Mouse (Mus musculus): ENCODE measurements at regions not wholly inside any gene's neighbourhood (a gene's known extent, or its start where the extent isn't known, plus 50 kb on each side); places are given as distances from the start of the nearest gene placed in this dataset.

DNA sequence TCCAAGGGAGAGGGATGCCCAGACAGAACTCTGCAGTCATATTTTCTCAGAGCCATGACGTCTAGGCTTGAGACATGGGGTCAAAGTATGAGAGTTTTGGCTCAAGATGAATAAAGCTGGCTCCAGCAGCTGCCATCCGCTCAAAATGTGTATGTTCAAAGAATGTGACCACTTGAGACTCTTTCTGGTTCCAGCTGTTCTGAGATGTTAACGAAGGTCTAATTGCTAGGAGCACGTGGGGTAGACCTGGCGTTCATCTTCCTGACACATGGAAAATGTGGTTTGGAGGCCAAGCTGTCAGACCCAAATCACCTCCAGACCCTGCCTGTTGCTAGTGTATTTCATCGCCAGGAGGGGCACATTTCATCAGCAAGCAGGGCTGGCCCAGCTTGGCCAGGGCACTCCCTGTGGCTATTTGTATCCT is 58.9 kb upstream of the Ankrd1 start:
- no peak for DNase-seq (ENCODE audit: low read depth)

DNA sequence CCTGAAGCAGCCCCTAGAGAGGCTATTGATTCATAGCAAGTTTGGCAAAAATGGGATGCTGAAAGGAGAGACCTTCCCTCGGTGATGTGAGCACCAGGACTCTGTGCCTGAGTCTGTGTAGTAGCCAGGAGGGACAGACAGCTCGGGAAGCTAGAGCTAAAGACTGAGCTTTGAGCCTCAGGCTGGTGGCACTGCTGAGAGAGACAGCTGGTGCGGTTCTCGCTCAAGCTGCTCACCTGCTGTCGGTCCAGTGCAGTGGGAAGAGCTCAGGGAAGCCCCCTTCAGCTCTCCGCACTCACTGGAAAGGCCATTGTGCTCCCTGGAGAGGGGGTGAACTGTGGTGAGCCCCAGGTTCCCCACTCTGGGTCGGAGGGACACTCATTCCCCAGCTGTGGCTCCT is 60.4 kb upstream of the Ankrd1 start:
- no peak for DNase-seq (ENCODE audit: low read depth)

DNA sequence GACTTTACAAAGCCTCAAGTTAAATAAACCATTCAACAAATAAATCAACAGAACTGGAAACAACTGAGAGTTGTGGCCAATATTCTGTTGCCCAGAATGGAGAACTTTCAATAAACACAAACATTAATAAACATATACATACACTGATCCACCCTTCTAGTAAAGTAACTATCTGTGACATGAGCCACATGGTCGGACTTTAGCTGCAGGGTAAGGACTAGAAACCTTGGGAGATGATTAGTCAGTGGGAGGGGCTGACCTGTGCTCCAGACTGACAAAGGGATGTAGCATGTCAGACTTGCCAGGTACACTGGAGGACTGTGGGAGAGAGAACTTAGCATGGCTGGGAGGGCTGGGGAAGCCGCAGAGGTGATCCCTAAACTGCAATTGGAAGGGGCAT is 61.6 kb upstream of the Ankrd1 start:
- DNase-seq (ENCODE audit: low read depth) = no peak

DNA sequence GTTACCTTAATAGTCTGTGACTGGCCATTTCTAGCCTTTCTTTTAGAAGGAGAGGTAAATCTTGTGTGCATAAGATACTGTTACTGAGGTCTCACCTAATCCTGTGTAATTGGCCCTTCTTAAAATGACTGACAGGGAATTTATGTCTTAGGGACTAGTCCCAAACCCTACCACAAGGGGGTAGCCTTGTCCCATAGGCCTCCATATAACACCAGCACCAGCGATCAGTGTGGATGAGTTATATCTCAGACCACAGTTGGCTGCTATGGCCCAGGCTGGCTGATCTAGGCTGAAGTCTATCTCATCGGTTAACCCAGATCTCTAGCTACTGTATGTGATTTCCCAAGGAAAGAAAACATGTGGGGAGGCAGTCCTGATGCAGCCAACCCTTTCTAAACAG is 63.2 kb upstream of the Ankrd1 start:
- DNase-seq (ENCODE audit: low read depth) = peak; percentile 58

DNA sequence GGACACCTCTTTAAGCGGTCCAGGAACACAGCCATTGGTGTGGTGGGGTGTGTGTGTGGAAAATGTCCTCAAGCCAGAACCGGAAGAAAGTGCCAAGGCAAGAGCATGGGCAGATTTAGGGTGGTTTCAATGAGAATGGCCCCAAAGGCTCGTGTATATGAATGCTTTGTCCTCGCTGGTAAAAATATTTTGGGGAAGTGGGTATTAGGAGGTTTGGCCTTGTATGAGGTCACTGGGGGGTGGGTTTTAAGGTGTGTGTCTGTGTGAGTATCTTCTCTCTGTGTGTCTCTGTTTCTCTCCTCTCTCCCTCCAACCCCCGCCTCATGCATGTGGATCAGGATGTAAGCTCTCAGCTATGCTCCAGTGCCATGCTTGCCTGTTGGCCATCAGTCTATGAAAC is 69.8 kb upstream of the Ankrd1 start:
- DNase-seq (ENCODE audit: low read depth) = no peak

DNA sequence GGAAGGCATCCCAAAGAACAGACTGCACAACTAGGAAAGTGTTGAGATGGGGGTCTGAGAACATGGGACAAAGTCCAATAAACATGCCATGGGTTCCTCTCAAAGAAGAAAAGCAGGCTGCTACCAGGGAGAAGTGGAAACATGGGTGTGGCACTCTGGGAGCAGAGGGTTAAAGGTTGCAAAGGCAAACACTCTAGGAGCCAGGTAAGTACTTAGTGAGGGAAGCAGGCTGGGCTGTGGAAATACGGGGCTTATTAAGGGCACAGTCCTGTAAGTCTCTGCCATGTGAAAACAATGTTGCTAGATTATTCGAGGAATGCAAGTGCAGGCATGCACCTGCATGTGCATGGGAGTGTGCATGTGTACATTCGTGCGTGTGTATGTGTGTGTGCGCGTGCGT is 71.7 kb upstream of the Ankrd1 start:
- no peak for DNase-seq (ENCODE audit: low read depth)

DNA sequence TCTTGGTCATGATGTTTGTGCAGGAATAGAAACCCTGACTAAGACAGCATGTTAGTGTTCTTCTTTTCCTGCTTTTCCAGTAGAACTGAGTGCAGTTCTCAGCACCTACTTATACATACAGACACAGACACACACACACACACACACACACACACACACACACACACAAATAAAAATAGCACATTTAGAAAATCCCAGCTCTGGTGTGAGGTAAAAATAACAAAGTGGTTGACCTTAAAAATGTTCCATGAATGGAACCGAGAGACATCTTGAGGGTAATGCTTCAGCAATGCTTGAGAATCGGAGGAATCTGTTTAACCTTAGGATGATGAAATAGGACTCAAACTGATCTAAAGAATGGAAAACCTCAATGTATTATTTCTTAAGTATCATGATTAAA is 84.4 kb upstream of the Ankrd1 start:
- no peak for DNase-seq (ENCODE audit: low read depth)

DNA sequence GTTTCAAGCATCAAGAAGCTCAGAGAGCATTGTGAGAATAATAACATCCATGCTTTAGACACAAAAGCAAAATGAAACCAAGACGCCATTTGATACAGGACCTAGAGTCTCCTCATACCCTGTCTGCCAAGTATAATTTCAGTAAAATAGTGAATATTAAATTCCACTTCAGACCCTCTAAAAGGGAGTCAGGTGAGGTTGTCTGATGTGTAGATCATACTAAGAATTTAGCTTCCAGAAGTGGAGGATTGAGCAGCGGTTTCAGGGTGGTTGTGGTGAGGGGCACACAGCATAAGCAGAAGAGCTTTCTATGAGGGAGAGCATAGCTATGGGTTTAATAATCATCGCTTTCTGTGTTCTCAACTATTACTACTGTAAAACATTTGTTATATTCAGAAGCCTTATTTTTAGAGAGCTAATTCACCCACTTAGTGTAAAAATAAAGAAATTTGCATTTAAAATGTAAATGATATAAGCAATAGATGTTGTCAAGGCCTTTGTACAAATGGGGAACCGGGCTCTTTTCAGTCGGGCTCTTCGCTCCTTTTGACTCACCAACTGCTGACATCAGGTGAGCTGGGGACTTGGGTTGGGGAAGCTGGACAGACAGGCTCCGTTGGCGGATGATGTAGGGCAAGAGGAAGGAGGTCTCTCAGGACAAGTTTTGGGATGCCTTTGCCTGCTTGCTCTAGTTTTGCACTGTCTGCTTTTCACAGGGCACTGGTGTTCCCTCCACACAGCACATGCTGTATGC is 85.2 kb upstream of the Ankrd1 start:
- no peak for DNase-seq (ENCODE audit: low read depth)

DNA sequence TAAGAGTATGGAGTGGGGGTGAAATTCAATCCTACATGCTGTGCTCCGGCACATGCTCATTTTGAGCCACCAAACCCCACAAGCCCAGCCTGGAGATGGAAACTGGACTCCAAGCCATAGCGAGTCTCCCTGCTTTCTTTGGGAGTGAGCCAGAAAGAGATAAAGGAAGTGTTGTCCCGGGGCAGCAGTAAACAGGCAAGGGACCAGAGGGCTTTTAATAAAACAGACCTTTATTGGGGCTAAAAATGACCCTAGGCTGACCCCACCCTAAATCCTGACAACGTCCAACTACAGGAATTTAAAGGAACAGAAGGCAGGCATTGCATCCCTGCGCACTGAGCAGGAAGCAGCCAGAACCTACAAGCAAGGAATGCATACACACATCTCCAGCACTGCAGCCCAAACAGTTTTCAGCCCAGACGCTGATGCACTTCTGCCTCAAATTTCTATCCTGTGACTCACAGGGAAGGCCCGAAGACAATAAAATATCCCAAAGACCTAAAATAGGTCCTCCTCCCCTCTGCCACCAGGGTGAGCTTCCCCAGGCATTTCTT is 87.9 kb upstream of the Ankrd1 start:
- DNase-seq (ENCODE audit: low read depth) = no peak

DNA sequence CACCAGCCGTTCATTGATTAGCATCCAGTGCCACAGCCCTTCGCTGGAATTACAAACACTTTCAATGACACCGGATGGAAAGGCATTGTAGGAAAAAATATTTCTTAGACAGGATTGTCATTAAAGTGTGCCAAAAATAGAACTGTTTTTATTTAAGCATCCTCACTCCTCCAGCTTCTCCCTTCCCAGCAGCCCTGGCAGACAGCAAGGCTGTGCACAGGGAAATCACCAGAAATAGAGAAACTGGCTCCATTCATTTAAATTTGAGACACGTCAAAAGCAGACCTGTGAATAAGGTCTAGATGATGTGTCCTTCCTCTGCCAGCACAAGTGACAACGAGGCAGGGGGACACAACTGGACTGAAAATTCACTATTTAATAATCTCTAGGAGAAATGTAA is 88.5 kb upstream of the Ankrd1 start:
- DNase-seq (ENCODE audit: low read depth) = no peak

DNA sequence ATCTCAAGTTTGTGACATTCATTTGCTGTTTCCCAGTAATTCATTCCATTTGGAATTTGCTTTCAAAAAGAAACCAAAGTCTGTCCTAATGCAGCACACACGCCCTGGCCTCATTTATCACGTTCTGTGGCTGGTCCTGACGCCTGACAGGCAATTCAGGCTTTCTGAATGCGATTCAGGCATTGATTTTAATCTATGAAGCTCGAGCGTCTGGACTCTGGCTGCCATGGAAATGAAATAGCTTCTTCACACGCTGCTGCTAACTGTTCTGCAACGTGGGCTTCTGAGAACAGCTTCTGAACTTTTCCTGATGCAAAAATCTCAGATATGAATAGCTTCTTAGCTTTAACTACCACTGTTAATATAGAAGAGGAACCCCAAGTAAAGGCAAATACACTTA is 93.6 kb upstream of the Ankrd1 start:
- DNase-seq (ENCODE audit: low read depth) = no peak

DNA sequence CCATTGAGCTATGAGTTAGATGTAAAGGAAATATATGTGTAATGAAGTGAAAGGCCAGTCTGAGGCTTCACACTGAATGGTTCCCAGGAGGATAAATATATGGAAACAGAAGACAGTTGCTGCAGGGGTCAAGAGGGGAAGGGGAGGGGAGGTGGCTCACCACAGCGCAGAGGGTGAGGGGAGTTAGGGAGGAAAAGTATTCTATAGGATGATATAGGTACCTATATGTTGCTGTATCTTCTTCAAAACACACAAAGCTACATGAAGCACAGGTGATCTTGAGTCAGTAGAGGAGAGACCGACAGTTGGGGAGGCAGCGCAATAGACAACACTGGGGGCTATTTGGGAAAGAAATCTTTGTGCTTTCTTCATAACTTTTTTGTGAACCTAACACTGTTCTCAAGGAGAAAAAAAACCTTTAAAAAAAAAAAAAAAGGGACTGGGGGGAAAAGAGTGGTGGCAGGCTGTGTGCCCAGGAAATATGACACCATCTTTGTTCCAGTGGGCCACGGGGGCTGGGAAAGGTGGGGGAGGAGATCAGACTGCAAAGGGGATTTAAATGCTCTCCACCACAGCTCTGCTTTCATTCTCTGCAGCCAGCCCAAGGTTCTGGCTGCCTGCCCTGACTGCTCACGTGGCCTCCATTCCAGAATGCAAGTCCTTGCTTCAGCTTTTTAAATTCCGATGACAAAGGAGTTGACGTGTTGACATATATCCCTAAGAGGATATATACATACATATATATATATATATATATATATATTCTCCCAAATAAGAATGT is 94.5 kb upstream of the Ankrd1 start:
- peak; percentile 46 for DNase-seq (ENCODE audit: low read depth)

DNA sequence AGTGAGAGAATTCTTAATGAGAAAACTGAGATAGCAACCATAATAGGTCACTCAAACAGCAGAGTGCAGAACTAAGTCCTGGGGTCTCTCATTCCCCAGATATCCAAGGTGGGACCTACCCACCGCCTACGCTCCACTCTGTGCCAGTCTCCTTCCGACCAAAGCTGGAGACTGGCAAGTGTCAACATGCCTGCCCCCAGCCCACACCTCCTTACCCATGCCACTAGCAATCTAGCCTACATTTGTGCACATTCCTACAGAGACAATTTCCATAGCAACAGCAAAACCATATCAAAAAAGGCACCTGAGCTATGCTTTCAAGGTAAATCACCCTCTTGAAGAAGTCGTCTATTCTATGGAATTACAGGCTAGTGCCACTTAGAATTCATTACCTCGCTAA is 97.3 kb upstream of the Ankrd1 start:
- DNase-seq (ENCODE audit: low read depth) = no peak

DNA sequence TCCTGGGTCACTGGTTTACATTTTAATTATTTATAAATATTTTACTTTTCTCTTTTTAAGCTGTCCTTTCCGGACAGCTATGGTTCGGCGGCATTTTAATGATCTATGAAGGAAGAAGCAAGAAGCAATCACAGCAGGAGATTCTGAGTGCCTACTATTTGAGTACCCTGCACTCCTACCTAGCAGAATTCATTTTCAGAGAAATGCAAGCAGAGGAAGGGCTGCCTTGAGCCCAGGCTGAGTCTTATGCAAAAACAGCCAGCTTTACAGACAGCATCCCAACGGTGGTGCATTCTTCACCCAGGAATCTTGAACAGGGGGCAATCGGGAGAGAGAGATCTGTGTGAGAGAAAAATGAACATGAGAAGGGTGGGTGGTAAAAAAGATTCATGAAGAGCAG is 97.7 kb upstream of the Ankrd1 start:
- DNase-seq (ENCODE audit: low read depth) = no peak

DNA sequence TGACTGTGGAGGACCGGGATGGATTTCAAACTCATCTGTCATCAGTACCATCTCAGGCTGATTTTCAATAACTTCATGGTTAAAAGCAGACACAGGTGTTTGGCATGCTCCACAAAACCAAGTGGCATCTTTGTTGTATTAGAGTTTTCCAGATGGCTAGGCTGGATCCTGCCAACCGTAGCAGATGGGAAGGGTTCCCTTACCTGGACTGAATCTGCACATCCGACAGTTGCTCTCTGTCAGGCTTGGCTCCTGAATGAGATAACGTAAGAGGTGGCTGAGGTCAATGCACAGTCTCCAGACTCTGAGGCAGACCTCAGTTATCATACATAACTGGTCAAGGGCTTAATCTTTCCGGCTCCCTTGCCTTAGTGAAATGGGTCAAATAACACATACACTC is 99.0 kb upstream of the Ankrd1 start:
- DNase-seq (ENCODE audit: low read depth) = no peak

DNA sequence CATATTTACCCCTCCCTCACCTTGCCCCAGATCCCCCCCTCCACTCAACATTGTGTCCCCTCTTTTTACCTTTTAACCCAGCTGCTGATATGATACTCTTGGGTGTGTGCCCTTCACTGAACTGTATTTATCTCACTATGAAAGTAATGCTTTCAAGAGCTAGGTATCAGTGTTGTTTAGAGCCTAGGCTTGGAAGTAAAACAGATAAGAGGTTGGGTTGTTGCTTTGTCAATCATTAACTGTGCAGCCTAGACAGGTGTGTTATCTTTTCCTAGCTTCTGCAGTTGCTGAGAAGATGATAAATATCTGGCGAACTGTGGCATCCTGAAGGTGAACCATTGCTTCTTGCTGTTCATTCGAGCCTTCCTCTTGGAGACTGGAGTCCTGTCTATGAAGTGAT is 101.2 kb upstream of the Ankrd1 start:
- no peak for DNase-seq (ENCODE audit: low read depth)

DNA sequence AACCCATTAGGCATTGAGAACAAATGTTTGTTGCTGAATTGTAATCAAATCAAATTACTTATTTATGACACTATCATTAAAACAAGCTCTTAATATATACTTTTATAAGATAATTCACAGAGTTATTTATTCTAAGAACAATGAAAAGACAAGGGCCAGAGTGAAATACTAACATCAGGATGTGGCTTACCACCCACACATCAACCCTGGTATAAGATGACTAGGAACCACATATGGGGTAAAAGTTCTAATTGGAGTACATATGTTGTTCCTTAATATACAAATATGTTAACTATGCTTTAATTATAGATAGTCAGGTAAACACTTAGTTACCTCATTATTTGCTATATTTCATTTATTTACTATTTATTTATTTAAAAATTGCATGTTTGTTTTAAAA is 101.7 kb upstream of the Ankrd1 start:
- no peak for DNase-seq (ENCODE audit: low read depth)

DNA sequence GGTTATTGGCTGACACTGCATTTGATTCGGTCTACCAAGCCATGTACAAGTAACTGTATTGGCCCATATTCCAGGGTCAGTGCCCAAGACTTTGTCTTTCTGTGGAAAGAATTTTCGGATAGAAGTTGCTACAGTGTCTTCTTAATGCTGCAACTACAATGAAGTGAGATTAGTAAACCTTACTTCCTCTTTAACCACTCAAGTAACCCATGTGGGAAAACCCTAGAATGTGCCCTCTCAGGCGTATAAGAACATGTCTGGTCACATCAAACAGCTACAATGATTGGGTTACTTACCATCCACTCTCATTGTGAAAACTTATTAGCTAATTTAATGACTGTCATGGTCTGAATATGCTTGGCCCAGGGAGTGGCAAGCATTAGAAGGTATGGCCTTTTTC is 102.3 kb upstream of the Ankrd1 start:
- DNase-seq (ENCODE audit: low read depth) = no peak

DNA sequence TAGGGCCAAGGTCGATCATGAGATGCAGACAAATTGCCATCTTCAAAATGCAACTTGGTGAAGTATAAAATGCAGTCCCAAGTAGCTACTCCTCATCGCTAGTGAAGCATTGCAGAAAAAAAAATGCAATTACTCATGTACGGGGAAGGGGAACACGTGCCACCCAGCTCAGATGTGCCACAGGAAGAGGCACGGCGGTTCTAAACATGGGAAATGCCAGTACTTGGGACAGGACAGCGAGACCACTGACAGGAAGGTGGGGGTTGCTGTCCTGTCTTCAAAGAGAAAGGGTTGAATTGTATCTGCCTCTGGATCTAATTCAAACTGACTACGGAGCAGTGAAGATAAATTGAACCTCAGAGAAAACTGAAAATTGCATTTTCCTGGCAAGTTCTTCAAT is 104.6 kb upstream of the Ankrd1 start:
- no peak for DNase-seq (ENCODE audit: low read depth)

DNA sequence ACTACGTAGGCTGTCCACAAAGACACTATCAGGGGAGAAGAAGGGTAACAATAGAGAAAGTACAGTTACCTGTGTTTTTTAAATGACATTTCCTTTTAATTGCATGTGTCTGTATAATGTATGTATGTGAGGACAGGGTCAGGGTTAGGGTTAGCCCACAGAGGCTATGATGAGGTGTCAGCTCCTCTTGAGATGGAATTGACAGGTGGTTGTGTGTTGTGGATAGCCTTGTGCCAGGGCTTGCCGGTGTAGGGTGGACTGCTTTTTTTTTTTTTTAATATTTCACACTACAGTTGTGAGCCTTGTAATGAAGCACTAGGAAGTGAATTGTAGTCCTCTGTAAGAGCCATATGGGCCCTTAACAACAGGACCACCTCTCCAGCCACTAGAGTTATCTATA is 105.7 kb upstream of the Ankrd1 start:
- DNase-seq (ENCODE audit: low read depth) = no peak

DNA sequence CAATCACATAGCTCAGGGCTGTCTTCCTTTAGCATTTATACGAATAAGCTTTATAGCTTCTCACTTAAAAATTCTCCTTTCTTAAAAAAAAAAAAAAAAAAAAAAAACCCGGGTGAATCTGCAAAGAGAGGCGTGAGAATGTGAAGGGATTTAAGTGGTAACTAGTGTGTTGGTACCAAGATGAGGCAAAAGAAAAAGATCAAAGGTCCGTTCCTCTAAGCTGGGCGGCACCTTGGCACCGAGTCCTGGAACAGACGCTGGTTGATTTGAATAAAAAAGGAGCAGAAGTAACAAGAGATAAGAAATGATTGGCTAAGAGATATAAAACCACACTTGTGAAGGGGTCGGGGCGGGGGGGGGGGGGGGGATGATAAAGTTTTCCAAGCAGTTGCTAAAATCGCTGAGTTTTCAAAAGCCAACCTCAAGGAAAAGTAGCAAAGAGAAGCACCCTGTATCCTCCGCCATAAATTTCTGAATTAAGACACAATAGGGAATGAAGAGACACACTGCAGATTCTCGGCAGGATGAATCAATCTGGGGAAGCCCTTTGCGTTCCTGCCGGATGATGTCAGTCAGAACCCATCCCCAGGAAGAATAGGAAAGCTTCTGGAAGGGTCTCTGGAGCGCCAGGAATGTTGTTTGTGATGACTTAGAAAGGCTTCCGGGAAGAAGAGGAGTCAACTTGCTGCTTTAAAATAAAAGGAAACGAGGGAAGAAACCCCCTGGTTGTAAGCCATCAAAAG is 107.7 kb upstream of the Ankrd1 start:
- no peak for DNase-seq (ENCODE audit: low read depth)

DNA sequence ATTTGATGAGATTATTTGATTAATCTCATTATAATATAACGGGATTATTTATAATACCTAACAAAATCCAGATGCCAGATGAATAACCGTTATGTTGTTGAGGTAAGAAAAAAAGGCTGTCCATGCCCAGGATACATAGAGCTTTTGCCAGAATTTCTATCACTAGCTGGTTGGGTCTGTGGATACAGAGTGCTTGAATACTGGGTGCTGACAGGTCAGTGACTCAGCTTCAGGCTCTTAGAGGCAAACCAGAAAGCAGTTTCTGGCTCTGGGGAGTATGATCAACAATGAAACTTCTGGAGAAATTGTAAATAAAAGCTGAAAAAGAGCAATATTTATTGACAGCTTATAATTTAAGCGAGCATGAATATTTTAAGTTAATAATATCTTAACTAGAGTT is 109.4 kb upstream of the Ankrd1 start:
- DNase-seq (ENCODE audit: low read depth) = peak; percentile 70

DNA sequence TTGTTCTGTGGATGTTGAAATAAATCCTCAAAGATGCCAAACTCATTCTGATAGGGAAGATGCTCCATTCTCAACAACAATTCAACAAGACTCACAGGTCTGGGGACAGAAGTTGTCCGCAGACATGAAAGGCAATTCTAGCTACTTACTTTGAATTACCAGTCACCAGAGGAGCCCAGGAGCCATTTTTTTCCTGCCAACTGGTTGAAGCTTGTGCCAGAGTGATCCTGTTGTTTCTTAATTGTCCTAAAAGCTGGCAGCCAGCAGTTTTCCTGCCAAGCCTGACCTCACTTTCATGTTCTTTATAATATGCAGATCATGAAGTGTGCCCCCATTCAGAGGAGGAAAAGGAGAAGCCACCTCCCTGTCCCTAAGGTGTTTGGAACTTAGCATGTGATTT is 110.0 kb upstream of the Ankrd1 start:
- DNase-seq (ENCODE audit: low read depth) = no peak

All from fibroblast of lung, adult 2 months (primary cell).